Mouse (Mus musculus) right cerebral cortex, postnatal 4 days (tissue): Measurements from ENCODE around the gene Notch2.
A peak's percentile ranks its signal among the peaks of the same experiment; 100 is the strongest.

ENCODE experiments used
- DNase-seq: peaks from one replicate; pipeline ENCODE4 v3.0.0-alpha.2; 2022

Notch2 gene

GRCm38 (mm10) chr3:98178340-98178739 lies 165.0 kb downstream of the Notch2 start:
- DNase-seq, result peak; percentile 58

- DNase-seq, result peak; percentile 50
Measured at GRCm38 (mm10) chr3:98180805-98181204, 167.5 kb downstream of the Notch2 start.

- no peak for DNase-seq
Measured at GRCm38 (mm10) chr3:98185163-98185714, 171.9 kb downstream of the Notch2 start.

- no peak for DNase-seq
Measured at GRCm38 (mm10) chr3:98187777-98188176, 174.4 kb downstream of the Notch2 start.

- DNase-seq, result no peak
Measured at GRCm38 (mm10) chr3:98197711-98198532, 184.6 kb downstream of the Notch2 start.

- no peak for DNase-seq
Measured at GRCm38 (mm10) chr3:98199747-98200146, 186.4 kb downstream of the Notch2 start.
